Mouse (Mus musculus): Measurements from ENCODE around the gene Prss42. TPM values are rescaled to one million over a fixed set of nuclear protein-coding genes. Genes with fewer than 3 reads are reported as not detected.

The Prss42 gene
- total and polyA plus RNA-seq, 3 experiments, result not detected

- TF ChIP-seq USF2 (IDR thresholded peaks at IDR 0.05; ENCODE audit: borderline replicate concordance in 1 of 2, insufficient read depth in 1 of 2, low read depth in 1 of 2, low read length in 2 of 2) (no peak), HCFC1 (IDR thresholded peaks at IDR 0.05; ENCODE audit: low read depth, low read length) (no peak), CTCF (IDR thresholded peaks at IDR 0.05 in 2 of 3, conservative IDR thresholded peaks at IDR 0.05 in 1 of 3; ENCODE audit: control insufficient read depth in 1 of 3, insufficient read depth in 1 of 3, low read depth in 2 of 3, low read length in 3 of 3, poor library complexity in 1 of 3, severe bottlenecking in 1 of 3) (peak; percentile 13 to 24 (median 15); a peak in 3 of 6 replicates)
- no peaks in the 10 kb centered on the region for H3K79me2 ChIP-seq (ENCODE audit: control insufficient read depth, insufficient read depth, low read length, poor library complexity)
- H3K36me3 ChIP-seq (ENCODE audit: control insufficient read depth in 1 of 2, insufficient read depth in 2 of 2, low read length in 2 of 2), result no peaks in the 10 kb centered on the region
- DNase-seq (ENCODE audit: low read depth, low spot score), result no peak
- no peak overlapping the region for H3K4me3 ChIP-seq (ENCODE audit: control insufficient read depth in 1 of 2, insufficient read depth in 1 of 2, low read depth in 2 of 2, low read length in 2 of 2)
- no peak overlapping the region for H3K27ac ChIP-seq (ENCODE audit: control insufficient read depth, low read depth, low read length)
- H3K9me3 ChIP-seq (replicated peaks; ENCODE audit: insufficient read depth, low read length), result no peaks in the 10 kb centered on the region
- H3K4me1 ChIP-seq (ENCODE audit: control insufficient read depth in 1 of 2, insufficient read depth in 2 of 2, low read length in 2 of 2), result no peaks in the 10 kb centered on the region
- no peak overlapping the region for H3K9ac ChIP-seq (ENCODE audit: control insufficient read depth, low read depth, low read length, poor library complexity, severe bottlenecking)
- H3K27me3 ChIP-seq (ENCODE audit: control insufficient read depth in 1 of 2, insufficient read depth in 2 of 2, low read length in 2 of 2), result no peaks in the 10 kb centered on the region; a peak in 1 of 4 replicates
These were observed 9.8 kb upstream of the Prss42 start for GRCm38 (mm10) chr9:110788169-110788568.

GRCm38 (mm10) chr9:110790462-110790861 is 7.5 kb upstream of the Prss42 start:
- no peak for DNase-seq (ENCODE audit: low read depth, low spot score)
- H3K79me2 ChIP-seq (ENCODE audit: control insufficient read depth, insufficient read depth, low read length, poor library complexity), result no peaks in the 10 kb centered on the region
- H3K9ac ChIP-seq (ENCODE audit: control insufficient read depth, low read depth, low read length, poor library complexity, severe bottlenecking), result no peak overlapping the region
- no peak overlapping the region for H3K27ac ChIP-seq (ENCODE audit: control insufficient read depth, low read depth, low read length)
- no peak overlapping the region for H3K4me3 ChIP-seq (ENCODE audit: control insufficient read depth in 1 of 2, insufficient read depth in 1 of 2, low read depth in 2 of 2, low read length in 2 of 2)
- TF ChIP-seq NRF1 (IDR thresholded peaks at IDR 0.05; ENCODE audit: insufficient read depth, low read depth, low read length, poor library complexity, severe bottlenecking) (no peak), CHD1 (IDR thresholded peaks at IDR 0.05; ENCODE audit: low read depth, low read length) (no peak), RCOR1 (IDR thresholded peaks at IDR 0.05; ENCODE audit: low read depth, low read length) (no peak), USF1 (IDR thresholded peaks at IDR 0.05; ENCODE audit: low read depth, low read length) (no peak), UBTF (IDR thresholded peaks at IDR 0.05; ENCODE audit: borderline replicate concordance, insufficient read depth, low read depth, low read length) (no peak), EP300 (IDR thresholded peaks at IDR 0.05; ENCODE audit: low read depth in 1 of 2, low read length in 2 of 2) (no peak), MAFK (IDR thresholded peaks at IDR 0.05; ENCODE audit: borderline replicate concordance, low read depth, low read length) (no peak), POLR2AphosphoS2 (IDR thresholded peaks at IDR 0.05; ENCODE audit: low read length) (no peak), MEF2A (IDR thresholded peaks at IDR 0.05; ENCODE audit: extremely low read depth, insufficient replicate concordance, low read depth, low read length, poor library complexity, severe bottlenecking) (no peak)
- no peaks in the 10 kb centered on the region for H3K9me3 ChIP-seq (replicated peaks; ENCODE audit: insufficient read depth, low read length)
- no peaks in the 10 kb centered on the region for H3K36me3 ChIP-seq (ENCODE audit: control insufficient read depth in 1 of 2, insufficient read depth in 2 of 2, low read length in 2 of 2)
- no peaks in the 10 kb centered on the region; a peak in 1 of 4 replicates for H3K27me3 ChIP-seq (ENCODE audit: control insufficient read depth in 1 of 2, insufficient read depth in 2 of 2, low read length in 2 of 2)
- no peaks in the 10 kb centered on the region for H3K4me1 ChIP-seq (ENCODE audit: control insufficient read depth in 1 of 2, insufficient read depth in 2 of 2, low read length in 2 of 2)

- no peaks in the 10 kb centered on the region for H3K4me1 ChIP-seq (ENCODE audit: control insufficient read depth in 1 of 2, insufficient read depth in 2 of 2, low read length in 2 of 2)
- H3K9ac ChIP-seq (ENCODE audit: control insufficient read depth, low read depth, low read length, poor library complexity, severe bottlenecking), result no peak overlapping the region
- no peaks in the 10 kb centered on the region; a peak in 1 of 4 replicates for H3K27me3 ChIP-seq (ENCODE audit: control insufficient read depth in 1 of 2, insufficient read depth in 2 of 2, low read length in 2 of 2)
- no peak for TF ChIP-seq ETS1 (IDR thresholded peaks at IDR 0.05; ENCODE audit: low read depth, low read length)
- no peak for TF ChIP-seq NRF1 (IDR thresholded peaks at IDR 0.05; ENCODE audit: insufficient read depth, low read depth, low read length, poor library complexity, severe bottlenecking)
- TF ChIP-seq USF2 (IDR thresholded peaks at IDR 0.05; ENCODE audit: borderline replicate concordance in 1 of 2, insufficient read depth in 1 of 2, low read depth in 1 of 2, low read length in 2 of 2), result no peak
- TF ChIP-seq HCFC1 (IDR thresholded peaks at IDR 0.05; ENCODE audit: low read depth, low read length), result no peak
- no peak for TF ChIP-seq TAL1 (IDR thresholded peaks at IDR 0.05; ENCODE audit: low read length)
- no peak for TF ChIP-seq USF1 (IDR thresholded peaks at IDR 0.05; ENCODE audit: low read depth, low read length)
- TF ChIP-seq KAT2A (conservative IDR thresholded peaks at IDR 0.05; ENCODE audit: low read depth, low read length), result no peak
- no peak for TF ChIP-seq MYB (IDR thresholded peaks at IDR 0.05; ENCODE audit: low read depth, low read length)
- no peak for TF ChIP-seq MYC (IDR thresholded peaks at IDR 0.05; ENCODE audit: low read depth, low read length)
- H3K27ac ChIP-seq (ENCODE audit: control insufficient read depth, low read depth, low read length), result no peak overlapping the region
- peak; percentile 25 for DNase-seq (ENCODE audit: low read depth, low spot score)
- no peaks in the 10 kb centered on the region for H3K36me3 ChIP-seq (ENCODE audit: control insufficient read depth in 1 of 2, insufficient read depth in 2 of 2, low read length in 2 of 2)
- H3K4me3 ChIP-seq (ENCODE audit: control insufficient read depth in 1 of 2, insufficient read depth in 1 of 2, low read depth in 2 of 2, low read length in 2 of 2), result no peak overlapping the region
- no peaks in the 10 kb centered on the region for H3K79me2 ChIP-seq (ENCODE audit: control insufficient read depth, insufficient read depth, low read length, poor library complexity)
- no peaks in the 10 kb centered on the region for H3K9me3 ChIP-seq (replicated peaks; ENCODE audit: insufficient read depth, low read length)
These were observed 953 bp upstream of the Prss42 start for GRCm38 (mm10) chr9:110797013-110797412.
